Mouse (Mus musculus) intestine, postnatal 0 days (tissue): ENCODE measurements around the gene Tlr6. TPM values are rescaled to one million over a fixed set of nuclear protein-coding genes. Genes with fewer than 3 reads are reported as not detected.

Experiments
- ATAC-seq: fragments of 200-750 bp; cut with Nextera tagmentation; 2 replicates; pipeline ENCODE4 v1.8.0; 2017; ENCODE audit warnings: mild to moderate bottlenecking, moderate TSS enrichment, moderate library complexity
- H3K27ac ChIP-seq: fragments of 300-500 bp; sonication (generic); 2 replicates; pipeline ENCODE4 v1.5.1; 2014; ENCODE audit warnings: mild to moderate bottlenecking, low read depth, low read length, moderate library complexity
- H3K27me3 ChIP-seq: fragments of 300-500 bp; sonication (generic); replicated peaks from 2 replicates; pipeline ENCODE4 v1.6.1; 2014; ENCODE audit warnings: low read length, mixed read lengths; ENCODE audit not compliant: control insufficient read depth, insufficient read depth
- H3K36me3 ChIP-seq: fragments of 300-500 bp; sonication (generic); 2 replicates; pipeline ENCODE4 v1.6.1; 2014; ENCODE audit warnings: mild to moderate bottlenecking, moderate library complexity; ENCODE audit not compliant: control insufficient read depth, insufficient read depth
- H3K4me1 ChIP-seq: fragments of 300-500 bp; sonication (generic); replicated peaks from 2 replicates; pipeline ENCODE4 v1.6.1; 2014; ENCODE audit warnings: antibody characterized with exemption, low read length, mixed read lengths; ENCODE audit not compliant: control insufficient read depth, insufficient read depth
- H3K4me2 ChIP-seq: fragments of 300-500 bp; sonication (generic); replicated peaks from 2 replicates; pipeline ENCODE4 v1.6.1; 2014; ENCODE audit warnings: low read depth, mild to moderate bottlenecking, moderate library complexity
- H3K4me3 ChIP-seq: fragments of 300-500 bp; sonication (generic); 2 replicates; pipeline ENCODE4 v1.5.1; 2014; ENCODE audit warnings: low read depth, low read length
- H3K9ac ChIP-seq: fragments of 300-500 bp; sonication (generic); 2 replicates; pipeline ENCODE4 v1.6.1; 2014; ENCODE audit warnings: mild to moderate bottlenecking, low read depth, low read length
- H3K9me3 ChIP-seq: fragments of 300-500 bp; sonication (generic); 2 replicates; pipeline ENCODE4 v1.6.1; 2016; ENCODE audit warnings: mixed run types; ENCODE audit not compliant: control insufficient read depth
- CTCF ChIP-seq: sonication (generic); IDR thresholded peaks from 2 replicates; pipeline ENCODE4 v1.5.1; 2016; ENCODE audit warnings: low read depth, mild to moderate bottlenecking, control low read depth, antibody characterized with exemption, moderate library complexity
- WGBS: fragments of 180-500 bp; shearing (Covaris S2); extraction: QIAGEN DNeasy Blood & Tissue Kit; methylation state at CpG from one replicate; pipeline ENCODE4 v1.1.7; 2014; 5-methylcytosine and 5-hydroxymethylcytosine counted together
- polyA plus RNA-seq: library from polyadenylated mRNA; unstranded; fragments of >200 nt; fragmentation: Nextera tagmentation; extraction: Ambion mirVana; gene quantifications from 2 replicates; pipeline ENCODE4 v1.2.1, GENCODE M21; 2015

Tlr6 gene
- 0.27 and 0.43 TPM in 2 replicates for polyA plus RNA-seq

DNA sequence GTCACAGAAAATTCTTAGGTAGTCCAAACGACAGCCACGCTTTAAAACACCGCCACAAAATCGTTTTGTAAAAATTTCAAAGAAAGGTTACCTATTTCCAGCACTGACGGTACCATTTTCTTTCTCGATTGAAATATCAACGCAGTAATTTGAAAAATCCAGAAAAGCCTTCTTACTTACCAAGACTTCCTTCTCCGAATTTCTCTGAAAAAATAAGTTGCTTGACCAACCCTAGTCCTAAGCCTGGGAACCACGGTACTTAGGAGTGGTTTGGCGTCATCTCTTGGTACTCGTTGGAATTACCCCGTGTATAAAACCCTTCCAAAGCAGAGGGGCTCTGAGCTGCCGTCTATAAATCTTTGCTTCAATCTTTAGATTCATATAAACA is at the start of gene Tlr6:
TSS of gene Tlr6 (minus strand) at position 255 of the 388 bp plus-strand sequence.
- no peak within 1 kb of the TSS for H3K27ac ChIP-seq
- no peak within 1 kb of the TSS for H3K4me2 ChIP-seq
- ATAC-seq, result no peak
- no peaks in the 10 kb centered on the region for H3K27me3 ChIP-seq
- H3K4me1 ChIP-seq, result no peaks in the 10 kb centered on the region
- H3K9me3 ChIP-seq, result no peaks in the 10 kb centered on the region
- 73% methylated on average over 13 of the region's 13 CpGs for WGBS
- H3K36me3 ChIP-seq, result no peaks in the 10 kb centered on the region
- no peak within 1 kb of the TSS for H3K4me3 ChIP-seq
- peak; percentile 26 for TF ChIP-seq CTCF
- no peak within 1 kb of the TSS for H3K9ac ChIP-seq

DNA sequence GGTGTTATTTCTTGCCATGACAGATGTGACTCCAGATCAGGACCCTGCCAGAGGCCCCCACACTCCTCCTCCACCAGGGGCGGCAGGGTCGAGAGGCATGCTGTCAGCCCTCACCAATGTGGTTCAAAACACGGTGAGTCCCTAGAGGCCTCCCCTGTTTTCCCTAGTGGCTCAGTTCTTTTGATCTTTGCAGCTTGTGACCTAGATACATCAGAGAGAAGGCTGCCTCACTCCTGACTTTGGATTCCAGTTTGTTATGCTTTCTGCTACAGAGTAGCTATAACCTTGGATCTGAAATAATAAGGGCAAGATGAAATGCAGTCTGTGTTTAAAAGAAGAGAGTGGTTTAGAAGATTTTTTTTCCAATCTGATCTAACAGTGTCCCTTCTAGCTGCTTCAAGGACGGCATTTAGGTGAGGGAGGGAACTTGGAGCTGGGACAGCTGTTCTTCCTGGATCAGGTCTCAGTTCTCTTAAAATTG is 46.2 kb upstream of the Tlr6 start:
- no peak for TF ChIP-seq CTCF
- no peaks in the 10 kb centered on the region for H3K9me3 ChIP-seq
- H3K36me3 ChIP-seq, result peaks cover 42% of the 10 kb centered on the region
- H3K27me3 ChIP-seq, result no peaks in the 10 kb centered on the region
- 59% methylated on average over 4 of the region's 4 CpGs for WGBS
- no peak overlapping the region for H3K4me3 ChIP-seq
- H3K27ac ChIP-seq, result no peak overlapping the region
- H3K4me1 ChIP-seq, result no peaks in the 10 kb centered on the region
- no peak overlapping the region for H3K4me2 ChIP-seq
- no peak overlapping the region for H3K9ac ChIP-seq
- no peak for ATAC-seq

GRCm38 (mm10) chr5:65005251-65005650 is 45.4 kb upstream of the Tlr6 start:
- WGBS, result 93% methylated on average over 4 of the region's 4 CpGs
- no peaks in the 10 kb centered on the region for H3K27me3 ChIP-seq
- H3K4me3 ChIP-seq, result no peak overlapping the region
- H3K9me3 ChIP-seq, result no peaks in the 10 kb centered on the region
- ATAC-seq, result no peak
- no peaks in the 10 kb centered on the region for H3K4me1 ChIP-seq
- peaks cover 38% of the 10 kb centered on the region for H3K36me3 ChIP-seq
- no peak overlapping the region for H3K27ac ChIP-seq
- H3K9ac ChIP-seq, result no peak overlapping the region
- no peak for TF ChIP-seq CTCF
- no peak overlapping the region for H3K4me2 ChIP-seq

DNA sequence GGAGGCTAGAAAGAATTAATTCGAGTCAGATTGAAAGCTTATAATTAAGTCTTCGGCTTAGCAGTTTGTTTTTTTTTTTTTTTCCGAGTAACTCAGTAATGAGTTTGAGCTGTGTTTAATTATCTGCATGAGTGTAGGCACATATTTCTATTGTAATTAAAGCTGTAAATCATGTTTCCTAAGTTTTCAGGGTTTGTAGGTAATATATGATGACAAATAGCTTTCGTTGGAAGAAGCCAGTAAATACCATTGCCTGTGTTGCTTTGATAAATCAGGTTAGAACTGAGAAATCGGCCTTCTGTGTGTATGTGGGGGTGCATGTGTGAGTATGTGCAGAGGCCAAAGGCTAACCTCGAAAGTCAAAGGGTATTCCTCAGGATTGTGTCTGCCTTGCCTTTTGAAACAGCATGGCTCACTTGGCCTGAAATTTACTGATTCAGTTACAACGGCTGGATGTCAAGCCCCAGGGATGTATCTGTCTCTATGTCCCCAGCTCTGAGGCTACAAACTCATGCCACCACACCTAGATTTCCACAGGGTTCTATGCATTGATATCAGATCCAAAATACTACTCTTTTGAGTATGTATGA is 44.1 kb upstream of the Tlr6 start:
- no peak for ATAC-seq
- H3K9me3 ChIP-seq, result no peaks in the 10 kb centered on the region
- H3K4me2 ChIP-seq, result no peak overlapping the region
- H3K4me3 ChIP-seq, result no peak overlapping the region
- no peaks in the 10 kb centered on the region for H3K4me1 ChIP-seq
- TF ChIP-seq CTCF, result no peak
- H3K27ac ChIP-seq, result no peak overlapping the region
- no peaks in the 10 kb centered on the region for H3K27me3 ChIP-seq
- H3K36me3 ChIP-seq, result peaks cover 26% of the 10 kb centered on the region
- 73% methylated on average over 7 of the region's 7 CpGs for WGBS
- H3K9ac ChIP-seq, result no peak overlapping the region

- no peak overlapping the region for H3K9ac ChIP-seq
- H3K4me3 ChIP-seq, result no peak overlapping the region
- H3K4me2 ChIP-seq, result no peak overlapping the region
- H3K4me1 ChIP-seq, result no peaks in the 10 kb centered on the region
- H3K27ac ChIP-seq, result no peak overlapping the region
- no peaks in the 10 kb centered on the region for H3K27me3 ChIP-seq
- 66% methylated on average over 10 of the region's 10 CpGs for WGBS
- peaks cover 28% of the 10 kb centered on the region; the same call in 1 of the 2 replicates for H3K36me3 ChIP-seq
- TF ChIP-seq CTCF, result peak; percentile 66
- H3K9me3 ChIP-seq, result no peaks in the 10 kb centered on the region
- no peak for ATAC-seq
Measured at GRCm38 (mm10) chr5:65002940-65003824, 43.3 kb upstream of the Tlr6 start.

DNA sequence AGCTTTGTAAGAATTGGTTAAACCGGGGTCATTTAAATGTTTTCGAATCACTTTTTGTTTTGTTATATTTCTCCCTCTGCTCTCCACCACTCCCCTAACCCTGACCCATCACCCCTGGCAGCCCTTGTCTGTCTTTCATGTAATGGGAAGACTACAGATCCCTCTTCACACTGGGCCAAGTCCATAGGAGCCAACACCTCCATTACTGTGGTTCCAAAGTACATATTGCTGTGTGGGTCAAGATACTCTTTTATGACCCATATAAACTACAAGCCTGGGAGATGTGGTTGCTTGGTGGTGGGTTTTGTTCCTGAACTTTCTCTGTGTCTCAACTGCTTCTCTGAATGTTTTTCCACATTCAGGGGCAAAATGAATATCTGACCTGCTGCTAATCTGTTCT is 35.5 kb upstream of the Tlr6 start:
- 97% methylated on average over 2 of the region's 2 CpGs for WGBS
- H3K27me3 ChIP-seq, result no peaks in the 10 kb centered on the region
- H3K36me3 ChIP-seq, result peaks cover 25% of the 10 kb centered on the region
- H3K9ac ChIP-seq, result no peak overlapping the region
- no peaks in the 10 kb centered on the region for H3K4me1 ChIP-seq
- peak overlapping the region; percentile 37; the same call in 1 of the 2 replicates for H3K27ac ChIP-seq
- no peaks in the 10 kb centered on the region for H3K9me3 ChIP-seq
- TF ChIP-seq CTCF, result no peak
- peak; percentile 57; the same call in 1 of the 2 replicates for ATAC-seq
- H3K4me2 ChIP-seq, result no peak overlapping the region
- H3K4me3 ChIP-seq, result no peak overlapping the region
